Mouse (Mus musculus) lung, postnatal 14 days (tissue): ENCODE data around the gene Snrpe.

ENCODE experiments used
- DNase-seq: peaks from one replicate; pipeline ENCODE4 v3.0.0; 2021

Snrpe gene

DNA sequence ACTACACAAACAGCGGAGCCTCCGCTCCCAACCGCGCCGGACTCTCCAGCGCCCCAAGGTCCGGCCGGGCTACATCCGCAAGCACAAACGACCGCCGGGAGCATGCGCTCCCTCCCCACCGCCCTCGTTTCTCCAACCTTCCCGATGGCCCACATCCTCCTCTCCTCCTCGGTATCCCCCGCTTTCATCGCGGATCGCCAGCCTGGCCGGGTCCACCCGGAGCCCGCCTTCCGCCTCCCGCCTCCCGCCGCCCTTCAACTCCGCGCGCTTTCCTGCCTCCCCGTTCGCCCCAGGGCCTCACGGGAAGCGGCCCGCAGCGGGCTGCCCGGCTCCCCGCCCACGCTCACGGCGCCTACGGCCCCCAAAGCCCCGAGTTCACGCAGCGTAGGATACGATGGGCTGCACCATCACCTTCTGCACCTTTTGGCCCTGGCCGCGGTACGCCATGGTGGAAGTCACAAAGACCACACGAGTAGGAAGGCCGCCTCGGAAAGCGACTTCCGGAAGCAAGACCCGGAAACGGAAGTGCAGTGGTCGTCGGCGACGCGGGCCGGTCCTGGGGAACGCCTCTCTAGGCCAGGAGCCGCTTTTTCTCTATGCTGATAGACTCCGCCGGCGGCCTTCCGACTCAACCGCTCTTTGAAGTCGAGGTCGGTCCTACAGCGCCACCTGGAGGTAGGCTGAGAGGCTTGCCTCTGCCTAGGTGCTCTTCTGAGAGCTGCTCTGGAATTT is at the start of gene Snrpe:
Snrpe (minus strand) TSS at position 521 of the 732 bp plus-strand sequence.
- peak; percentile 98 for DNase-seq

DNA sequence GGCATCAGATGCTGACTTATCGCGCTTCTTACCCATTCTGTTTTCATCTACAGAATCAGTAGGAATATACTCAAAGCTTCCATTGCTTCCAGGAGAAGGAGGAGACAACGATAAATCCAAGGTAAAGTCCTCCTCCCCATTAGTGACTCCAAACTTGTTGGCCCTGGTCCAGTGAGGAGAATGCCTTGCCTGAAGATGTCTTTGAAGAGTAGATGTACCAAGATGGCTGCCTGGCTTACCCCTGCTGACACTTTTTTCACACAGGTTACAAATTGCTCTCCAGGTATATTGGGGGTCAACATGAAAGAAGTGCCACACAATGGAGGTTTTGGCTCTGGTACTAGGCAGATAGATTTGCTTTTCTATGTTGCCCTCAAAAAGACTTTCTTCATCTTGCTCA is 48.8 kb upstream of the Snrpe start:
- DNase-seq, result no peak

DNA sequence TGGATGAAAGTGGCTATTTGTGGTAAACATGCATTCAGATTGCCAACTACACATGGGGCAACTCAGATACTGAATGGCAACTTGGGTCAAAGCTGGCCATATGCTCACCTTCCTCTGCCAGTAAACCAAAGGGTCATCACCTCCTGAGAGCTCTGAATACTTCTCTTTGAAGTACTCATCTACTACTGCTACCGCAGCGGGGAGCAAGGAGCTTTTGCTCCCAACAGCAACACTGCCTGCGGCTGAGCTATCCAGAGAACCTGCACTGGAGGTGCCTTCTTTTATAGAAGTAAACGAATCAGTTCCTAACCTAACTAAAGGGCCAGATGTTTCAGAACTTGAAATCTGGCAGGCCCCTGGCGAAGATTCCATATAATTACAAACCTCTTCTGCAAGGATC is 46.7 kb upstream of the Snrpe start:
- no peak for DNase-seq

DNA sequence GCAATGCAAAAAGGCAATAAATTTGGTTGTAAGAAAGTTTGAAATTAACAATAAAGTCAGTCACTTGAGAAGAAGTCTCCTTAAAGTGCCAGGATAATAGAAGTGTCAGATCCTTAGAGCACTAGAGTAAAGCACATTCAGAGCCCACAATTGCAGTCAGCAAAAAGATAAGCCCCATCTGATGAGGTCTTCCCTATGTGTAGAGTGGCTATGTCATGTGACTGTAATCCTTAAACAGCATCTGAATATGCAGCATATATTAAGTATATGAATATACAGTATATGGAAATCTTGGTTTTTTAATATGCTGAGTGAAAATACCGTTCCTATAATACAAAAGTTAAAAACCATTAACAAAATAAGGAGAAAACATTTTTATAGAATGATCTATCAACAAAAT is 42.9 kb upstream of the Snrpe start:
- DNase-seq, result no peak

DNA sequence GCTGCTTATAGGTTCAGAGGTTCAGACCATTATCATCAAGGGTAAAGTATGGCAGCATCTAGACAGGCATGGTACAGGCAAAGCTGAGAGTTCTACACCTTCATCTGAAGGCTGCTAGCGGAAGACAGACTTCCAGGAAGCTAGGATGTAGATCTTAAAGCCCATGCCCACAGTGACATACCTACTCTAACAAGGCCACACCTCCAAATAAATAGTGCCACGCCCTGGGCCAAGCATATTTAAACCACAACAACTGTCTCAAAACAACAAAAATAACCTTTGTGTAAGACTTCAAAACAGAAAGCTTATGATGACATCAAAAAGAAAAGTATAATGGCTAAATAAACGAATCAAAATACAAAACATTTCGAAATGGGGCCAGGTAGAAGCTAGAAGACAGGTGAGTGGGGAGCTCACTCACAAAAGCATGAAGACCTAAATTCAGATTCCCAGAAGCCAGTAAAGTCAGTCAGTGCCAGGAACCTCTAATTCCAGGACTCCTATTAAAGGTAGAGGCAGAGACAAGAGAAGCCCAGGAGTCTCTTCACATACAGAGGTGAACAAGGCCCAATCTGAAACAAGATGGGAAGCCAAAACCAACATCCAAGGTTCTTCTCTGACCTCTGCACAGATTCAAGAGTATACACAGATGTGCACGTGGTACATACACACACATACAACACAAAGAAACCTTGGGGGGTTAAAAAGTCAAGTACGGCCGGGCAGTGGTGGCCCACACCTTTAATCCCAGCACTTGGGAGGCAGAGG is 40.4 kb upstream of the Snrpe start:
- DNase-seq, result no peak

DNA sequence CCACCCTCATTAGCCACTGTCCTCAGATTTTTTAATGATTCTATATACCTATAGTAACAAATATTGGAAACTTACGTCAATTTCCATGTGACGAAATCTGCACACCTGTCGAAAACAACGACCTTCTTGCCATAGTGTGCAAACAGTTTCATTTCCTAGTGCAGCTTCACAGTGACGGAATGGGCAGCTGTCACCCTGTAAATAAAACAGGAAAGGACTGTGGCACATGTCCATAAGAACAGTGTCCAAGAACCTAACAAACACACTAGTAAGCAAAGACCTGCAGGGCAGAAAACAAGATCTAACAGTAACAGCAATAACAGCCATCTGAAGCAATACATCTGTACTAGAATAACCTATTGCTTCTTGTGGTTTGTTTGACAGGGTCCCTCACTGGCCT is 35.6 kb upstream of the Snrpe start:
- no peak for DNase-seq

DNA sequence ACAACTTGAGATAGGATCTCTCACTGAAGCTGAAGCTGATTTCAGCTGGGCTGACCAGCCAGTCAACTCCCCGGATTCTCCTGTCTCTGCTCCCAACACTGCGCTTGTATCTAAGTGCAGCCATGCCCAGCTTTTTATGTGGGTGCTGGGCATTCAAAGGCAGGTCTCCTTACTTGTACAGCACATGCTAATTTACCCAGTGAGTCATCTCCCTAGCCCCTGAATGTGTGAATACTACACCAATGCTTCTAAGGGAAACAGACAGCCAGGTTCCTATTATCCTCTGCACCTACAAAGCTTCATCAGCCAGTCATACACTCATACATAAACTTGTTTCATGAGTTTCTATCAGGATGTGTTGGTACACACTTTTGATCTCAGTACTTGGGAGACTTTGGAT is 31.1 kb upstream of the Snrpe start:
- no peak for DNase-seq

DNA sequence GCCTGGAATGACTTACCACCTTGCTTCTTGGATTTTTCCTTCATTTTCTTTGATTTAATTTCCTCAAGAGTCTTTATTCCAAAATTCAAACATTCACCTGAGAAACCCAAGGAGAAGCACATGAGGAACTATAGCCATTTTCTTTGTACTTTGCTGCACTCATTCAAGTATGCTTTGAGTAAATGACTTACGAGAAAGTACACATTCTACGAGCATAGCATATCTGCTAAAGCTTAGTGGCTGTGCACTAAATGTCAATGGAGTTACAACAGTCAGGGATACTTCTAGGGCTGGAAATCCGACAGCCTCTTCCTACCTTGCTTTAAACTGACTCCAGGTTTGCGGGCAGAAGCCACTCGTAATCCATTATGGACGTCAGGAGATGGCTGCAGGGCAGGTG is 28.4 kb upstream of the Snrpe start:
- DNase-seq, result no peak

DNA sequence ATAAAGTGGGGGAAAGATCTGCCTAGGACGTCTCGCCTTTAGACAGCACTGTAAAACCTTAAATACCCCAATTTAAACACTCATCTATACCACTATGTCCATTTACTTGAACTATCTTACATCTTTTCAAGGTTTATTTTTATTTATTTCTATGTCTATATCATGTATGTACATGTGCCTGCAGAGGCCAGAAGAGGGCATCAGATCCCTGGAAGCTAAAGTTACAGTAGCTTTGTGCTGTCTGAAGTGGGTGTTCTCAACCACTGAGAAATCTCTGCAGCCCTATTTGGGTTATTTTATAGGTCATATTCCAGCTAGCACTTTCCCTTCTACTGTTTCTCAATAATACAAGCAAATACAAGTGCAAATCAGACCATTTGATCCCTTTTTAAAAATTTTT is 22.1 kb upstream of the Snrpe start:
- no peak for DNase-seq

DNA sequence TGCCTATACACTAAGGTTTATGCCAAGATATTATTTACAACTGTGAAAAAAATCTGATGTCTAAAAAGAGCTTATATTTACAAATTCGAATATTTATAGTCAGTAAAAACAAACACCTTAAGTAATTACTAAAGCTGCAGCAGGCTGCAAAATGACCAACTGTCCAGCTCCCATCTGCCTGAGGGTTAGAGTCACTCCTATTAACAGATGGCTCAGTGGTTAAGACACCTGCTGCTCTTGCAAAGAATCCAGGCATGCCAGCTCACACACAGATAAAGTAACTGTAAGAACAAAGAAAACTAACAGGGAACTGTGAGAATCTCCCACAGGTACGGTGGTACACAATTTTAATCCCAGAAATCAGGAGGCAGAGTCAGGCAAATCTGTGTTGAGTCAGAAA is 15.0 kb upstream of the Snrpe start:
- DNase-seq, result no peak

DNA sequence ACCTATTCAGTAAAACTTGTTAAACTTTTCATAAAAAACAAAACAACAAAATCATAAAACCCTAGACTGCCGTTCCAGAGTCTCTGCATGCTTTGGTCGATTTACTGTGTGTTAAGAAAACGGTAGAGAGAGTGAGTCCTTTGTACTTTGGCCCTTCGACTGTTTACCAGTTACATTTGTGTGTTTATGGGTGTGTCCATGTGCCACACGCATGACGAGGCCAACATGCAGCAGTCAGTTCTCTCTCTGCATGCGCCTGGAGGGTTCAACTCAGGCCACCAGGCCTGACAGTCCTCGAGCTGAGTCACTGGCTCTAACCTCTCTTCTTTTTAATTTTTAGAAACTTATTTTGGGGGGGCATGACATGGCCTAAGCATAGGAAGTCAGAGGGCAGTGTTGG is 8.2 kb upstream of the Snrpe start:
- DNase-seq, result no peak

DNA sequence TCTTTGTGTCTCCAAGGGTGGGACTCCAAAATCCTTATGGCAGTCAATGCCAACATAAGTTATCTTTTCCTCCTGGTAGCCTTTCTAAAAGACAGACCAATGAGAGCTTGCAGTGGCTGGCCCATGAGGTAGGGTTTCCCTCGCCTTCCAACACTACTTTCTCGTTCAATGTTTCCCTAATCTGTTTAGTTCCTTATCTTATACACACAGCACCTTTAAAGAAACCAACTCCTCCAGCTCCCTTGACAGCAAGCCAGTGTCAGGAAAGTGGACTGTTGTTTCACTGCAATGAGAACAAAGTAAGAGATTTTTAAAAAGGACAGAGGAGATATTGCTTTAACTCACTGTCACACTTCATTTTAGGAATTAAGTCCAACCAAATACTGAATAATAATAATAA is 7.8 kb upstream of the Snrpe start:
- no peak for DNase-seq

DNA sequence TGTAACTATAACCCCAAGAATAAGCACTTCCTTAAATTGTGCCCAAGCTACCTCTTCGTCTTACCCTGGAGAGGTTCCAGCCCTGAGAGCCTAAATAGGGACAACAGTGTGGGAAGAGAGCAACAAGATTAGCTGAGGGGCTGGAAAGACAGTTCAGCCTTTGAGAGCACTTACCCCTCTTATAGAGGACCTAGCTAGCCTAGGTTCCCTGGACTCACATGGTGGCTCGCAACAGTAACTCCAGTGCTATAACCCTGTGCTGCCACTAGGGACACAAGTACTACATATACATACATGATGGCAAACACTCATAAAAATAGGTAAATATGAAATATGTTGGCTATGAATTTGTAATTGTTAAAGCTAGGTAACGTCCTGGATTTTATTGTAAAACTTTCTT is 3.7 kb upstream of the Snrpe start:
- DNase-seq, result no peak

DNA sequence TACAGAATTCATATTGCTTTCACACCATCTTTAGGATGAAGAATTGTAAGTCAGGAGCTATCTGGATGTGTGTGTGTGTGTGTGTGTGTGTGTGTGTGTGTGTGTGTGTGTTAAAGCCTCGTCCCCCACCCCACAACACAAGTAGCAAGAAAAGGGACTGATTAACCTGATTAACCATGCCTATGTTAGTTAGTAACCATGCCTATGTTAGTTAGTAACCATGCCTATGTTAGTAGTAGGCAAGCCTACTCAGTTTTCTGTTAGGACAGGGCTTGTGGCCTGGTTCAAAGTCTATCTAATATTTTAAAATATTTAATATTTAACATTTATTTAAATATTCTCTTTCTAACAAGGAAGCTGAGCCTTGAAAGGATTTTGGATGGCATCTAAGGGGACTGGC is 1.3 kb upstream of the Snrpe start:
- no peak for DNase-seq

DNA sequence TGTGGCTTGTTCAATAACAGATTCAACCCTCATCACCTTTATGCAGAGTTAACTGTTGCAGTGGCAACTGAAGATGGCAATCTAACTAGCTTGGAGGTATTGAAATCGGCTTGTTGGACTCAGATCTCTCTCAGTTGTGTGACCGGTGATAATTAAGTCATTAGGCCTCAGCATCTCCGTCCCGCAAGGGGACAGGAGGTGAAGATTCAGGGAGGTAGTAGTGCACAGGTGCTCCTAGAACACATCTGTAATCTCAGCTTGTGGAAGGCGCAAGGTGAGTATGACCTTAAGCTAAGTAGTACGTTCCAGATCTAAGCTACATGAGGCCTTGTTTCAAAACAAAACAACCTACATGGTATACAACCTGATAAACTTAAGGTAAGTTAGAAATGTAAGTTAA is 510 bp upstream of the Snrpe start:
- DNase-seq, result no peak

DNA sequence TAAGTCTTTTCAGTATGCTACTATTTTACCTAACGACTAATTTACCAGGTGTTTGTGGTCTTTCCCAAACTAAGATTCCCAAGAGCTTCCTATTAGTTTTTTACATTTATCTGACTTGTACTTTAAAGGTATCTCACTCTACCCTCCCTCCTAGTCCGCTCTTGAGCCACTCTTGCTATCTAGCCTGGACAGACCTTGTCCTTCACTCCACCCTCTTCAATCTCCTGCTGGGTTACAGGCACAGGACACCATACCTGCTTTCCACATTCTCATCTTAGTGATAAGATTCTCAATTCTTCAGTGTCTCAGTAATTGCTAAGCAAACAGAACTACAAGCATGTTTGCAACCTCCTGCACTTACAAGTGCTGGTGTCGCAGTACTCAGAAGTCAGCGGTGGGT is 6.9 kb downstream of the Snrpe start:
- DNase-seq, result no peak

DNA sequence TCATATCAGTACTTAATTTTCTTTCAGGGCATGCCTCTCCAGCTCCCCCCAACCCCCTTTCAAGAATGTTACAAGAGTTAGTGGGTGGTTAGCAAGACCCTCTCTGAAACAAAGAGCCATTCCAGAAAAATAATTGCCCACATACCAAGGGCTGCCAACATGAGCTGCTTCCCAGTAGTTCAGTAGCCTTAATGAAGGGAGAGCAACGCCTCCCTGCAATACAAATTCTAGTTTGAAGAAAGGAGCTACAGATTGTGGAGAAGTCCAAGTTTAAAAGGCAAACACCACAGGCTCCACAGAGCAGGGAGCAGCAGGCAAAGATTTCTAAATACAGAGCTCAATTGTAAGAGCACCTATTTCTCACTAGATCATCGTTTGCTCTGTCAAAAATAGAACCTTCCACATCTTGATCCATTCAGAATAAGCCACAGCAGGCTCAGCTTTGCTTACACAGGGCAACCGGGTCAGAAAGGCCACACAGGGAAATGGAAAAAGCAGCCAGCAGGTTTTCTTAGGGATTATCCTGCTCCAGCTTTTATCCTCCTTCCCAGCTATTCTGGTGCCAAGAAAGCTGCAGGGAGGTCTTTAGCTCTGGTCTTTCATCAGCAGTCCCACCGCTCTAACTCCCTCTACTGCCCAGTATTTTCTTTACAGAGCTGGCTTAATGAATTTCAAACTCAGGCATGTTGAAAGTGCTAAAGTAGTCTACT is 13.6 kb downstream of the Snrpe start:
- no peak for DNase-seq

DNA sequence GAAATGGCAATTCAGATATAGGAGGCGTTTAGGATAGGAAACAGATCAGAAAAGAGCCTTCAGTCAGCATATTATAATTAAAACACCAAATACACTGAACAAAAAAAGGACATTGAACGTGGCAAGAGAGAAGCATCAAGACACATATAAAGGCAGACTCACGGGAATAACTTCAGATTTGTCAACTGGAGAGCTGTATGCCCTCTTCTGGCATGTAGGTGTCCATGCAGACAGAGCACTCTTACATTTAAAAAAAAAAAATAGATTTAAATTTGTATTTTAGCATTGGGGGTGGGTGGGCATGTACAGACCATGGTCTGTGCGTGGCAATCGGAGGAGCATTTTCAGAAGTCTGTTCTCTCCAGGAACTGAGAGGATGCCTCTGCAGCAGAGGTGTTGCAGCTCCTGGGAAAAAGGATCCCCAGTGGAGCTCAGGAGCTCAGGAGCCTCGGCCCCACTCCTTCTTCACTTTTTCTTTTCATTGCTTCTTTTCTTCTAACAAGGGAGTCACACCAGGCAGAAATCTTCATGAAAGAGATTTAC is 24.0 kb downstream of the Snrpe start:
- no peak for DNase-seq

DNA sequence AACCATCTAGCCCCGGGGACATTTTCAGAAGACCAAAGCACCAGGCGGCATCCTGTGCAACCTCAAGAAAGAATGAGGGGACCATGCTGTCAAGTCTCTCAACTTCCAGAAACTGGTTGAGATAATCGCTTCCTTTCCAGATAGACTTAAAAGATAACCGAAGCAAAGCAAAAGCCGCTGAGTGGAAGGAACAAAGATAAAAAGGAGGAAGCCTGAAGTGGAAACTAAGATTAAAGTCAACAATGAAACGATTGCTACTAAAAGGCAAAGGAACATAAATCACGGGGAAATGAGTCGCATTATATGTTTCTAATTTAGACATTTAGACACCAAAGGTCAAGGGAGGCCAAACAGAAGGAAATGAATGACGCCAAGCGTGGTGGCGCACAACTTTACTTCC is 38.8 kb downstream of the Snrpe start:
- no peak for DNase-seq
